Mouse (Mus musculus): ENCODE measurements around the gene Taf1d.

DNA sequence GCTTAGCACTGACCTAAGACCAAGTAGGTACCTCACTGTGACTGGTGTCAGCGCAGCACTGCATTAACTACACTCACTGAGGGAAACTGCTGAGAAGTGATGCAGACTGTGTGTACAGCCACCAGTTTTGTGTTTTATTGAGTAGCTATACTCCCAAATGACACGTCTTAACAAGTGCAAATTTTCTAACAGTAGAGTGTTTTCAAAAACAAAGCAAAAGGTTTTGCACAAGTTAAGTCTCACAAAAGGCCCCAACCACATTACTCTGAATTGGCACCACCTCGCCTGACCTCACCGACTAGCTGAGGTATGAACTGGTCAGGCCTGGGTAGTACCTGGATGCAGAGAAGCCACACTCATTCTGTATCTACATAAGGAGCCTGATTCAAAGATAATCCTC lies 29.2 kb upstream of the Taf1d start:
- TF ChIP-seq CHD2 (IDR thresholded peaks at IDR 0.05; ENCODE audit: low read depth, low read length) (no peak), ZNF384 (IDR thresholded peaks at IDR 0.05; ENCODE audit: low read depth, low read length) (no peak), ZC3H11A (IDR thresholded peaks at IDR 0.05; ENCODE audit: borderline replicate concordance, low read depth, low read length) (no peak), HCFC1 (IDR thresholded peaks at IDR 0.05; ENCODE audit: borderline replicate concordance, insufficient read depth, low read length) (no peak), MAFK (IDR thresholded peaks at IDR 0.05; ENCODE audit: insufficient read depth, low read depth, low read length) (no peak)

All from ES-E14 (cell line).